Mouse (Mus musculus): Measurements from ENCODE around the gene Gtf2i.
"Not testable (repeated sequence)": the region's sequence is repeated elsewhere in the genome, so short reads cannot be mapped to it uniquely, and the experiment has no call there.

Gene Gtf2i

DNA sequence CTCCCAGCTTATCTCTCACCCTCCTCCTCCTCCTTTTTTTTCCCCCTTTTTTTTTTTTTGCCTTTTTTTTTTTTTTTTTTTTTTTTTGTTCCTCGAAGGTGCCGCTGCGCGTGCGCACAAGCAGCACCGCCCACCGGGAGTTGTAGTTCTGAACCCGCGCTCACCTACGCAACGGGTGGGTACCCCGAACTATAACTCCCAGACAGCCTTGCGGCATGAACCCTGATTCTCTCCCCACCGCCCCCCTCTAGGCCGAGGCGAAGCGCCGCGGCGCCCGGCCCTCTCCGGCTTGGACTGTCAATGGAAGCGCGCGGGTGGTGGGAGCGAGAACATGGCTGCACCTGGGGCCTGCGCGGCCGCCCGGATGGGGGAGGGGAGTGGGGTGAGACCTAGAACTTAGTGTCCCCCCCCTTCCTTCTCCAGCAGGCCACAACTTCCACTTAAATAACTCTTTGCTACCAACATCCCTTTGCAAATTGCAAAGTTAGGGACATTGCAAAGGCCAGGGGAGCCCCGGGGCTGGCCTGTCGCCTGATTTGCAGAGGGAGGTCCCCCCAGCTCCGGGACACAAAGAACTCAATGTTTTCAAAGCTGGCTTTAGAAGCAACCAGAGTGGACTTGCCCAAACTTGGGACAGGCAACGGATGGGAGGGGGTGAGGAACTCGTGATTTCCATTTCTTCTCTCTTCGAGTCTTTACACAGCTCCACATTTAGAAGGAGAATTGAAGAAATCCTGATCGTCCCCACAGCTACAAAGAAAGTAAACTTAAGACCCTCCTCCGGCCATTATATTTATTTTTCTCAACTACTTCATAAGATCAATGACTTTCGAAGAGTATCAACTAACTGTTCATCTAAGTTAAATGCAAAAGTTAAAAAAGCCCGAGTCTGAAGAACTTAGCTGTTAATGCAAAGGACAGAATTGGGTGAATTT is at the start of gene Gtf2i:
Gene Gtf2i, minus strand, starts transcription at position 73 of the 935 bp plus-strand sequence.
- in situ Hi-C loops (cut with MboI, MseI), result no loop called here

DNA sequence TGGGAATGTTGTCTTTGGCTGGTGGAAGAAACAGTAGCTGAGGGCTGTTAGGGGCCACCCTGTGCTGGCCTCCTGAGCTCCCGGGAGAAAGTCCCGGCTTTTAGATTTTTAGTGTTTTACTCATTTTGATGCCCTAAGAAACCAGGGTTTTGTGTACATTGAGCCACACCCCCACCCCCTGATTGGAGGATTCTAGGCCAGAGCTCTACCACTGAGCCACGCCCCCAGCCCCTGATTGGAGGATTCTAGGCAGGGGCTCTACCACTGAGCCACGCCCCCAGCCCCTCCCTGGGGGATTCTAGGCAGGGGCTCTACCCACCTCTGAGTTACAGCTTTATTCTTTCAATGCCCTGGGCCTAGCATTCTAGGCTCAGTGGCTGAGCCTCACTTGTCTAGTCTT is 44.5 kb upstream of the Gtf2i start:
- in situ Hi-C loops (cut with MboI, MseI), result loop anchor here (5.0 kb wide), 1 partner anchor 167 kb away; no protein-coding TSS in a partner anchor

- in situ Hi-C loops (cut with MboI, MseI), result loop anchor here (5.0 kb wide), 1 partner anchor 163 kb away; no protein-coding TSS in a partner anchor
These were observed 40.8 kb upstream of the Gtf2i start for GRCm38 (mm10) chr5:134355372-134355771.

- in situ Hi-C loops (cut with MboI, MseI), result no loop called here
These were observed 38.6 kb upstream of the Gtf2i start for GRCm38 (mm10) chr5:134353117-134353516.

DNA sequence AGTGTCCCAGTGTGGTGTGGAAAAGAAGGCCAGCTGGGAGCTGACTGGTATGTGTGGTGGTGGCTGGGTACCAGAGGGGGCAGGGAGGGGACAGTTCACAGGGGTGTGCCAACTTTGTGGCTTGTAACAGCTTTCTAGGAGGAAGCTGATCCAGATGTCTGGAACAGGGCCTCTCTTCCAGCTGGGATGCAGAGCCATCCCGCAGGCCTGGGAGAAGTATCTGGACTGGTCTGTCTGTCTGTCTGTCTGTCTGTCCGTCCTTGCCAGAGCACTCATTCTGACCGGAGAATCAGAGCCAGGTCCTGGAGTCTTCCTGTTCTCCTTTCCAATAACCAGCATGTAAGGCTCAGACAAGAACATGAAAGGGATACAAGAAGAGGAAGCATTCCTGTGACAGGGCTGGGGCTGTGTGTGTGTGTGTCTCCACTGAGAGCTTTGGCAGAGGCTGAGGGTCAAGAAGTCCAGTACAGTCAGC is 38.0 kb upstream of the Gtf2i start:
- in situ Hi-C loops (cut with MboI, MseI), result no loop called here

- in situ Hi-C loops (cut with MboI, MseI), result no loop called here
These were observed 36.1 kb upstream of the Gtf2i start for GRCm38 (mm10) chr5:134350660-134351059.

DNA sequence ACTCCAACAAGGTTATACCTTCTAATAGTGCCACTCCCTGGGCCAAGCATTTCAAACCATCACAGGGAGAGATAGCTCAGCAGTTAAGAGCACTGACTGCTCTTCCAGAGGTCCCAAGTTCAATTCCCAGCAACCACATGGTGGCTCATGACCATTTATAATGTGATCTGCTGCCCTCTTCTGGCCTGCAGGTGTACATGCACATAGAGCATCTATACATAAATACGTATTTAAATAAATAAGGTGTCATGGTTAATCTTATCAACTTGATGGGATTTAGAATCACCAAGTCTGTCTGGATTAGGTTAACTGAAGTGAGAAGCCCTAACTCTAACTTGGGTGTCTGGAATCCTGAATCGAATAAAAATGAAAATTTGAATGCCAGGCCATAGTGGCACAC is 32.5 kb upstream of the Gtf2i start:
- in situ Hi-C loops (cut with MboI, MseI), result no loop called here

- in situ Hi-C loops (cut with MboI, MseI), result no loop called here
These were observed 30.9 kb upstream of the Gtf2i start for GRCm38 (mm10) chr5:134345449-134345848.

- in situ Hi-C loops (cut with MboI, MseI), result loop anchor here (5.0 kb wide), 1 partner anchor 82 kb away; no protein-coding TSS in a partner anchor
These were observed 29.5 kb upstream of the Gtf2i start for GRCm38 (mm10) chr5:134344076-134344475.

DNA sequence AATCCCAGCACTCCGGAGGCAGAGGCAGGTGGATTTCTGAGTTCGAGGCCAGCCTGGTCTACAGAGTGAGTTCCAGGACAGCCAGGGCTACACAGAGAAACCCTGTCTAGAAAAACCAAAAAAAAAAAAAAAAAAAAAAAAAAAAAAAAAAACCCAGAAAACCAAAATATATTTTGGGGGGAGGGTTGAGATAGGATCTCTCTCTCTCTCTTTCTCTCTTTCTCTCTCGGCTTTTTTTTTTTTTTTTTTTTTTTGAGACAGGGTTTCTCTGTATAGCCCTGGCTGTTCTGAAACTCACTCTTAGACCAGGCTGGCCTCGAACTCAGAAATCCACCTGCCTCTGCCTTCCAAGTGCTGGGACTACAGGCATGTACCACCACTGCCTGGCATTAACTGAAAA is 29.0 kb upstream of the Gtf2i start:
- in situ Hi-C loops (cut with MboI, MseI), result loop anchor here (5.0 kb wide), 1 partner anchor 81 kb away; no protein-coding TSS in a partner anchor

DNA sequence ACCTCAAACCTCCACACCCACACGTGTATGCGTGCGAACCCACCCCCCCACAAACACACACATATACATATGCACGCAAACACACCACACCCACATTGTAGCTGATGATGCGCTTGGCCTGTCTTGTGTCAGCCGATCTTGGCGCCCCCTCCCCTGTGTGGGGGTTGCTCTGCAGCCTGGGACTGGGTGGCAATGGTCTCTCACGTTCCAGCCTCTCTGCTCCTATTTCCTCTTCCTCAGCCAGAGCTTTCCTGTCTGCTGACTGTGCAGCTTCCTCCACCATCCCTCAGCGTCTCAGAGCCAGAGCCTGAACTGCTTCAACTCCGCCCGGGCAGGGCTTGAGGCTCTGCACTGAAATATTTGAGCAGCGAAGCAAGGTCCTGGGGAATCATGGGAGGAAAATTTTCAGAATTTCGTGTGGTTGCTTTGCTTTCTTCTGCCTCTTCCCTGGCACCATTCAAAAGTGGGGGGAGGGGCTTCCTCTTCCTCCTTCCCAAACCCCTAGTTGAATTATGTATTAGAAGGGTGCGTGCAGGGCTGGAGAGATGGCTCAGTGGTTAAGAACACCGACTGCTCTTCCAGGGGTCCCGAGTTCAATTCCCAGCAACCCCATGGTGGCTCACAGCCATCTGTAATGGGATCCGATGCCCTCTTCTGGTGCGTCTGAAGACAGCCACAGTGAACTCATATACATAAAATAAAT is 28.1 kb upstream of the Gtf2i start:
- in situ Hi-C loops (cut with MboI, MseI), result loop anchor here (5.0 kb wide), 1 partner anchor 80 kb away; no protein-coding TSS in a partner anchor

DNA sequence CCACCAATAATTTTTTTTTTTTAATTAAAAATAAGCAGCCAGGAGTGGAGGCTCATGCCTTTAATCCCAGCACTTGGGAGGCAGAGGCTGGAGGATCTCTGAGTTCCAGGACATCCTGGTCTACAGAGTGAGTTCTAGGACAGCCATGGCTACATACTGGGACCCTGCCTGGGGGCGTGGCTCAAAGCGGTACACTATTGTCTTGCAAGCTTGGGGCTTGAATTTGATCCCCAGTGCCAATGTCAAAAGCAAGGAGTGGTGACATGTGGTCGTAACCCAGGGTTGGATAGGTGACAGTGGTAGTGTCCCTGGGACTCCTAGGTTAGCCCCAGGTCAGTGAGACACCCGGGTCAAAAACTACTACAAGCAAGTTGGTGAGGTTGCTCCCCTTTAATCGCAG is 27.2 kb upstream of the Gtf2i start:
- in situ Hi-C loops (cut with MboI, MseI), result loop anchor here (5.0 kb wide), 1 partner anchor 79 kb away; no protein-coding TSS in a partner anchor

DNA sequence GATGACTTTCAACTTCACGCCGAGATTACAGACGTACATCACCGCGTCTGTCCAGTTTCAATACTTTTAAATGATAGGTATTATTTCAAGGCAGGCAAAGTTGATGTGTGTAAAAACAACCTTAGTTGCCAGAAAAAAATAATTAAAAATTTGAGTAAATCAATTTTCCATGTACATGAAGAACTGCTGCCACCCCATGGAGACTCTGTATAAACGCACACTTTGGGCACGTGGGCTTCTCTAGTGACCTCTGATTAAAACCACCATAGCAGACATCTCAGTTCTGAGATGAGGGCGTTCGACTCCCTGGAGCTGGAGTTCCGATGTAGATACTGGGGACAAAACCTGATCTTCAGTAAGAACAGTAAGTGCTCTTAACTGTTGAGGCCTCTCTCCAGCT is 26.8 kb upstream of the Gtf2i start:
- in situ Hi-C loops (cut with MboI, MseI), result loop anchor here (5.0 kb wide), 1 partner anchor 79 kb away; no protein-coding TSS in a partner anchor

DNA sequence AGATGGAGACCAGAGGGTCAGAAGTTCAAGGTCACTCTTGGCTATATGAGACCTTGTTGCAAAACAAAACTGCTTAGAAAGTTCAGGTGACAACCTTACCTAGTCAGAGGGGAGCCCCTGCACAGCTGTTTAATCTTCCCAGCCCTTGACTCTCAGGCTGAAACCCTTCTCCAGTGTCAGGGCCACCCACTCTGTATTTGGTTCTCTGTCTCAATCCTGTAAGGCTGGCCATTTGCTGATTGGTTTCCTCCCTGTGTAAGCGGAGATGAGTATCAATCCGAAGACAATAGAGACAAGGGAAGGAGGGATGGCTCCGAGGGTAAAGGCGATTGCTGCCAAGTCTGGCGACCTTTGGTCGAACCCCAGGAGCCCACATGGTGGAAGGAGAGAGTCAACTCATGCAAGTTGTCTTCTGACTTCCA is 25.6 kb upstream of the Gtf2i start:
- in situ Hi-C loops (cut with MboI, MseI), result loop anchor here (5.0 kb wide), 1 partner anchor 78 kb away; no protein-coding TSS in a partner anchor

GRCm38 (mm10) chr5:134337012-134337411 is 22.5 kb upstream of the Gtf2i start:
- in situ Hi-C loops (cut with MboI, MseI), result not testable (repeated sequence)

GRCm38 (mm10) chr5:134332743-134333142 is 18.2 kb upstream of the Gtf2i start:
- in situ Hi-C loops (cut with MboI, MseI), result no loop called here

DNA sequence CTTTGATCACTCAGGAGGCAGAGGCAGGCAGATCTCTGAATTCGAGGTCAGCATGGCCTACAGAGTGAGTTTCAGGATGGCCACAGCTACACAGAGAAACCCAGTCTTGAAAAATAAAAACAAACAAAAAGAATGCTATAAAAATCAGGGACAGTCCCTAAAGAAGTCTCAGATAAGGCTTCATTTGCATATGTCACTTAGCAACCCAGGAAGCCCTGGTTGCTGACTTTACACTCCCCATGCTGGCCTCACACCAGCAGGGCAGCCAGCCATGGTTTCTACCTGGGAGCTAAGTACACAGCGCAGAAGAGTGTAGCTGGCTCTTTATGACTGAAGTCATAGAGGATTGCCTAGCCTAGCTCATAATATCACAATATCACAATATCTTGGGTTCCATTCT is 15.5 kb upstream of the Gtf2i start:
- in situ Hi-C loops (cut with MboI, MseI), result no loop called here

- in situ Hi-C loops (cut with MboI, MseI), result no loop called here
These were observed 14.8 kb upstream of the Gtf2i start for GRCm38 (mm10) chr5:134329311-134329710.

DNA sequence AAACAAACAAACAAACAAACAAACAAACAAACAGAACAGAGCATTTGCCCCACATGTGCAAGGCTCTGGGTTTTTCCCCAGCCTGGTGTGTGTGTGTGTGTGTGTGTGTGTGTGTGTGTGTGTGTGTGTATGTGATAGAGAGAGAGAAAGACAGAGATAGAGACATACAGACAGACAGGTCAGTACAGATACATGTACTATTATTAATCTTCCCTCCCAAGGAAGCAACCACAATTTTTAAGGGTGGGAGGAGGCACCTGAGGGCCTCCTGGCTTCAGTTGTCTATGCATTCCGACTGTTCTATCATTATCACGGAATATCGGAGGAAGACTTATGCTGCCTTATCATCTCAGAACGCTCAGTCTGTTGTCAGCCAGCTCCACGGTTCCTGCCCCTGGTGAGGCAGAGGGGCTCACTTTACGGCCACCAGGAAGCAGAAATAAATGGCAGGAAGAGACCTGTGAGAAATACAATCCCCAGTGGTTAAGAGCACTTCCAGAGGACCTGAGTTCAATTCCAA is 14.0 kb upstream of the Gtf2i start:
- in situ Hi-C loops (cut with MboI, MseI), result no loop called here

DNA sequence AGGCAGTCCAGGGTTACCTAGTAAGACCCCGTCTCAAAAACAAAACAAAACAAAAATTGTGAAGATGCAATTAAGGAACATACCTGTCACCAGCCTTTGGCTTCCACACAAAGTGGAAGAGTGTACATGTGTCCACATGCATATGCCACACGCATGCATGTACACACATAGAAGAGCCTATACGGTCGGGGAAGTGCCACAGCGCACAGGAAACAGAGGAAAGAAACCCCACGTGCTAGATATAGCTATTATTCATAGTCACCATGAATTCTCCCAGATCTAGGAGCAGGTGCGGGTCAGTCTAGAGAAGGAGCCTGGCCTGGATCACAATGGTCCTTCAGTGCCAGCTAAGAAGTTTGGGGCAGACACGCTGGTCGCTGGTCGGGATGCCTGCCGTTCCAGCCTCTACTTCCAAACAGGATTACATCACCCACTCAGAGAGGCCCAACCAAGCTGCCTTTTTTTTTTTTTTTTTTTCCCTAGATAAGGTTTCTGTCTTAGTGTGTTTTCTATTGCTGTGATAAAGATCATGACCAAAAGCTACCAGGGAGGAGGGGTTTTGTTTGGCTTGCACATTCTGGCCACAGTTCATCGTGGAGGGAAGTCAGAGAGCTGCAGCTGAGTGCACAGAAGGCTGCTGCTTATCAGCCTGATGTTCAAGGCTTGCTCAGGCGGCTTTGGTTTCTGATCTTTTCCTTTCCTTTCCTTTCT is 11.5 kb upstream of the Gtf2i start:
- in situ Hi-C loops (cut with MboI, MseI), result no loop called here

DNA sequence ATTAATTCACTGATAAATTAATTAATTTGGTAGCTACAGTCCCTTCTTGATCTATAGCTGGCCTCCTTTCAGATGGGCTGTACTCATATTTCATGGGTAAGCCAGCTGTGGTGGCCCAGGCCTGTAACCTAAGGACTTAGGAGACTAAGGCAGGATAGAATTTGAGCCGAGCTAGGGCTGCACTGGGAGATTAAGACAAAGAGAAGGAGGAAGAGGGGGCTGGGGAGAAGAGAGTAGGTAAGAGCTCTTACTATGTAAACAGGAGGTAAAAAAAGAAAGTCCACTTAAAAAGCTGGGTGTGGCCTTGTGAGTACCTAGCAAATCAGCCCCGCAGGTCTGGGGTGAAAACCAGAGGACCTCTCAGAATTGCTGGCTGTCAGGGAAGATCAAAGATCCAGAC is 9.3 kb upstream of the Gtf2i start:
- in situ Hi-C loops (cut with MboI, MseI), result no loop called here

Data from regulatory T cell (primary cell).